Mouse (Mus musculus) embryo, embryonic 10 days (tissue): ENCODE results near the gene Inpp5d.

Experiments
- DNase-seq: peaks from one replicate; pipeline ENCODE4 v3.0.0-alpha.2; 2015; ENCODE audit warnings: low spot score

Inpp5d gene

DNA sequence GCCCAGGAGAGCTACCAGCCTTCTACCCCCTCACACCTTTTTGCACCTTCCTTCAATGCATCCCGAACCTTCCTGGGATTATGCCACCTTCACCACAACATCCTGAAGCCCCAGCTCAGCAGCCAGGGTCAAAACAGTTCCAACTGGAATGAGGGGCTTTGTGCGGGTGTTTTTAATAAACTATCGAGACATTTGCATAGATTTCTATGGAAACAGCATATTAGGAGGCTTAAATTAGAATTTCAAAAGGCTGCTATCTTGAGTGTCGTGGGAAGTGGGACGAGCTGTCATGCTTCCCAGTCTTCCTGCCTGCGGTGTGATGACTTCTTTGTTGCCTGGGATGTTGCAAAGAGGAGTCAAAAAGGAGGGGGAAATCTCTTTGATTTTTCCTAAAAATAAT lies 88.9 kb downstream of the Inpp5d start:
- no peak for DNase-seq

GRCm38 (mm10) chr1:87709661-87710270 lies 89.7 kb downstream of the Inpp5d start:
- no peak for DNase-seq

DNA sequence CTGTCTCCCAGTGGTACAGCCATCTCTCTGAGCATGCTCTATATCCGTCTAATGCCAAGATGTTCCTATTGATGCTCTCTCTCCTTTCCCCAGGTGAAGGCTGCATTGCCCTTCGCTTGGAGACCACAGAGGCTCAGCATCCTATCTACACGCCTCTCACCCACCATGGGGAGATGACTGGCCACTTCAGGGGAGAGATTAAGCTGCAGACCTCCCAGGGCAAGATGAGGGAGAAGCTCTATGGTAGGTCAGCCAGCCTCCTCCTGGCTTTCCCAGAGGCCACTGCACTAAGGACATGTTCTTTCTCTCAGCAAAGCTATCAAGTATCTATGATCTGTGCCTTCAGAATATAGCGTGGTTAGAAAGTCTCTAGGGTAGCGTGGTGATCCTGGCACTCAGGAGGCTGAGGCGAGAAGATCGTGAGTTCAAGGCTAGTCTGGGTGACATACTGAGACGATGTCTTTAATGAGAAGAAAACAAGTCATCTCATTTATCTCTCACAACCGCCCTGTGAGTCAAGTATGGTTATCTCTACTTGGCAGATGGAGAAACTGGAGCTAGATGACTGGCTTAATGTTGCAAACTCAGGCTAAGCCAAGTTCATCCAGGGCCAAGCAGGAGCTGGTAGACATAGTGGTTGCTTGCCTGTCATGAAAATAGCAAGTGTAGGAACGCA lies 92.0 kb downstream of the Inpp5d start:
- DNase-seq, result no peak

GRCm38 (mm10) chr1:87712614-87712971 lies 92.5 kb downstream of the Inpp5d start:
- DNase-seq, result no peak

- peak; percentile 73 for DNase-seq
Observed at GRCm38 (mm10) chr1:87721382-87721781, 101.3 kb downstream of the Inpp5d start.

DNA sequence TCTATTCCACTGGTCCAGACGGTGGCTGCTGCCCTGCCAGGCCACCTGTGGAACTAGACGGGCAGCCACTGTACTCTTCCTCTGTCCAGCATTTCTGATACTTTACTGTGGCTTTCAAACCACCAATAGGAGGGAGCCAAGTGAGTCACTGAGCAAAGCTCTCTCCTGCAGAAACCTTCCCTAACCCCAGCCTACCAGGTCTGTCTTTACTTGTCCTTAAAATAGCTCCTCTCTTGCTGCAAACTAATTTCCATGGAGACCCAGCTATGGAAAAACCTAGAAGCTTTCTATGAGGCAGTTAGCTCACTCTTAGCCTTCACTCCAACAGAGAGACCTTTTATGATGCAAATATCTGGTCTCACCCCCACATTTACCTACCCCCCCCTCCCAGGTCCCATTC lies 102.0 kb downstream of the Inpp5d start:
- no peak for DNase-seq

GRCm38 (mm10) chr1:87723351-87723750 lies 103.2 kb downstream of the Inpp5d start:
- no peak for DNase-seq

DNA sequence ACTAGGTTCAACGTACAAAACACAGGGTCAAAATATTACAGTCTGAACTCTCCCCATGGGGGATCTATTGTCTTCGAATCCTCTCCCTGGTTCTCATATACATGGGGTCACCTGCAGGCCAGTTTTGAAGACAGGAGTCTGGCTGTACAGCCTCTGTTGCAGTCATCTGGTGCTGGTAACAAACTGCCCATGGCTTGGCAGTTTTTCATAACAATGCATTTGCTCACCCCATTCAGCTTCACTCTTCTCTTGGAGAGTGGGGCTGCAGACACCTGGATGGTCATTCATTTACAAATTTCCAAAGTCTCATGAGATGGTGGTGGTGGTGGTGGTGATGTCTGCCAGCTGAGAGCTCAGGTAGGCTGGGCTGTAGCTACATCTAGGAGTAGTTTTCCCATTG lies 109.0 kb downstream of the Inpp5d start:
- no peak for DNase-seq

DNA sequence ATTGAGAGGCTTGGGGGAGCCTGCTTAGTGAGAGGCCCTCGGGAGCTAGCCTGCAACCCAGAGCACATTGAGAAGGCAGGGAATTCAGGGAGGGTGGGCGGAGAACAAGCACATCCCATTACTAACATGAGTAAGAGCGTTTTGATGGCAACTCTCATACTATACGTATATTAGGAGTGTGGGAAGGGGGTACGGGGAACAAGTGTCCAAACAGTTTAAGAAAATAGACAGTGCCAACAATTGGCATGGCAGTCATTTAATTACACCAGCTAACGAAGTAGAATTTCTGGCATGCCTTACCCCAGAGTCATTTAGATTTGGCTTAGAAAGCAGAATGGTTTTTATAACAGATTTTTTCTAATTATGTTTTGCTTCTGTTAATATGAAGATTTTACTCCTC lies 109.7 kb downstream of the Inpp5d start:
- DNase-seq, result no peak

DNA sequence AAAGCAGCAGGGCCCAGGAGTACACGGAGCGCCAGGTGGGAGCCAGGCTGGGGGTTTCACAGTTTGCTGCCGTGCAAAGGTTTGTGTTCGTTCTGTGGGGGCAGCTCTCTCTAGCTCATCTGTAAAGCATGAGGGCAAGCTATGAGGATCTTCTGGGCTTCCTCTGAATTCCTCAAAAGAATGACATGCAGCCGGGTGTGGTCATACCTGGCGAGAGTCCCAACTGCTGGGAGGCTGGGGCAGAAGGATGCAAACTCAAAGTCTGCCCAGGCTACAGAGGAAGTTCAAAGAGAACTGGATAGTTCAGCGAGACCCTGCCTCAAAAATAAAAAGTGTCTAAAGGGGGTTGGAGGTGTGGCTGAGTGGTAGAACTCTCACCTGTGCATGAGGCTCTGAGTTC lies 110.2 kb downstream of the Inpp5d start:
- no peak for DNase-seq

GRCm38 (mm10) chr1:87733212-87733611 lies 113.1 kb downstream of the Inpp5d start:
- DNase-seq, result no peak

DNA sequence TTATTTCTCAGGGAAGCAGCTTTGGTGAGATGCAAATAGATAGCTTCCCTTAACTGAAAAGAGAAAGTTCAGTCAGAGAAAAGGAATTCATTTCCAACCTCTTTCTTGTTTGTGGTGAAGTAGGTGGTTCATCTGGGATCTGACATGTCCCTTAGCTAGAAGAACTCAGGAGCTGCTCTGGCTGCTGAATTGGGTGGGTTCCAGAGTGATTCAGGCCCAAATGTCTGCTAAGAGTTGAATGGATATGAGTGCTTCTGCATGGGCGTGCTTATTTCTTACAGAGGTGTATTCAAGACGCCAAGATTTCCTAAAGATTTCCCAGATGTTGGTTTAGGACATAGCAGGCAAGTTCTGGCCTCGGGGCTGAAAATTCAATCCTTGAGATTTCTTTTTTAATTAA lies 114.0 kb downstream of the Inpp5d start:
- DNase-seq, result no peak

DNA sequence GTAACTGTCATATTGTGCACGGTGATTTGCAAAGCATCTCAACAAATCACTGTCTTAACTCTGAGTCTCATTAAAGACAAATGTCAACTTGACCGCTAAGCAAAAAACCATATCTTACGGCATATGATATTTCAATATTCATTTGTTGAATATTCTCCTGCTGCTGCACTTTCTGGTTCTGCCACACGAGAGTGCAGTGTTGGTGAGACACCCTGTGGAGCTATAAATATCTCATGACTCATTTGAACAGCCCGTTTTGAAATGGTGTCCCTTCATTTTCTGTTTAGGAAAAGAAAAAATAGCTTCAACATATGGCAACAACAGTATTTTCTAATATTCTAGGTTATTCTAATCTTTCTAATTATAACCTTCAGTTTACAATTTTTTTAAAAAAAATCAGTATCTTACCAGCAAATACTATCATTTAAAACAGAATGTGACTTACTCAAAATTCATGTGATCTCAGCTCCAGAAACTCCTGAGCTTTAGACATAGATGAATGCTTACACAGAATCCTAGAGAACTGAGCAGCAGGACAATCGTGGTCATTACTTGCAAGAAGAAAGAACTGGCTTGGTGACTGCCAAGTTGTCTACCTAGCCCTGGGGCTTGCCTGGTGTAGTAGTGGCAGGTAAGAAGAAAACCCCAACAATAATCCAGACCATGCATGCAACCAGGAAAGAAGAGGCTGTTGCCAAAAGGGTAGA lies 120.6 kb downstream of the Inpp5d start:
- no peak for DNase-seq

DNA sequence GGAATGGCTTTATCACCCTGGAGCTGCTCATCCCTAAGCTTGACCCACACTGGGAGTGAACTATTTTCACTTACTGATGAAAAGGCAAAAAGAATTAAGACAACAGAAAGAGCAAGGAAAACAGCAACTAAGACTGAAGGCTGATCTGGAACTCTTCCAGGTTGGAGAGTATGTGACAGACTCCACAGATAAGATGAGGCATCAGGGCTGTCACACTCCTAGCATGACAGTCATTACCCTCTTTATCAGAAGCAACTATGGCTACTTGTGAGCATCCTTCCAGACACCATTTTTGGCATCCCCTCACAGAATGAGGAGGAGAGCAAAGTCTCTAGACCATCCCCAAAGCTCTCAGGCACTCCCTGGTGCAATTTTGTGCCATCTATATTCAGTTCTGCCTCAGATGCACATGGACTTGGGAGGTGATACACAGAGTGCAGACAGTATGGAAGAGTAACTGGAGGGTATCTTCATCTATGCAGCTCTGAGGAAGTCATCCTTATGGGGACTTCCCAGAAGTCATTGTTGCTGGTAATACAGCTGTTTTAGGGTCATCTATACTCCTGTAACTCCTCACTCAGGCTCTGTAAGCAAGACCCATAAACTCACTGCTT lies 129.4 kb downstream of the Inpp5d start:
- DNase-seq, result no peak

GRCm38 (mm10) chr1:87755641-87756470 lies 135.7 kb downstream of the Inpp5d start, which contains the start of gene Atg16l1:
Gene Atg16l1 (plus strand): TSS chr1:87755870.
- peak; percentile 97 for DNase-seq

DNA sequence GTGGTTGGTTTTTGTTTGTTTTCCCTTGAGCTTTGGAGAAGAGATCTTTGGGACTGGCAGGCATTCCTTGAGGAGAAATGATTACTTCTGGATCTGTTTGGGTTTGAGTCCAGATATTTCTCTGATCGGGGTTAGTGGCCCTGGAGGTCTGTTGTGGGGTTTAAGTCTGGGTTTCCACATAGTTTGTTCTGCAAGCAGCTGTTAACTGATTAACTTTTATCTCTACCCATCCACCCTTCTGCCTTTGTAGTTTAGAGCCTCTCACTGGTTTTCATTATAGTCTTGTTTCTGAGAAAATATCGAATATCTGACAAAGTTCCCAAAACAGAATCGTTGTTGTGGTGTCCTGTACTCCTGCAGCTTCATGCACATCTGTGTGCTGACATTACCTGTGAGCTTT lies 143.7 kb downstream of the Inpp5d start:
- no peak for DNase-seq

- DNase-seq, result no peak
Observed at GRCm38 (mm10) chr1:87765741-87766140, 145.6 kb downstream of the Inpp5d start.

DNA sequence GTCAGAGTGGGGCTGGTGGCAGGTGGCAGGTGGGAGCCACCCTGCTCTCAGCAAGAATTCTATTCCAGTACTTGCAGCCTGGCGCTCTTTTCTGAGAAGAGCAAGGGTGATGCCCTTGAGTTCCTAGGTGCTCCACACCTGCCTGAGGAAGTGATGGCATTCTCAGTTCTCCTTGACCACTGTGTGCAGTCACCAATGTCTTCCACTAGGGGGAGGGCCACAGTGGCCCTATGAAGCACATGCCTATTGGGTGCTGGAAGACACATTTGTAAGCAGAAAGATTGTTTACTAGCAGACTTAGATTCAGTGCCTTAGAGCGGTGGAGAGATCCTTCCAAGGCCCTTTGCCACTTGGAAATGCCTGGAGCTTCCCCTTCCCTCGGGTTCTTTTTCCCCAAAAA lies 146.1 kb downstream of the Inpp5d start:
- DNase-seq, result peak; percentile 17

DNA sequence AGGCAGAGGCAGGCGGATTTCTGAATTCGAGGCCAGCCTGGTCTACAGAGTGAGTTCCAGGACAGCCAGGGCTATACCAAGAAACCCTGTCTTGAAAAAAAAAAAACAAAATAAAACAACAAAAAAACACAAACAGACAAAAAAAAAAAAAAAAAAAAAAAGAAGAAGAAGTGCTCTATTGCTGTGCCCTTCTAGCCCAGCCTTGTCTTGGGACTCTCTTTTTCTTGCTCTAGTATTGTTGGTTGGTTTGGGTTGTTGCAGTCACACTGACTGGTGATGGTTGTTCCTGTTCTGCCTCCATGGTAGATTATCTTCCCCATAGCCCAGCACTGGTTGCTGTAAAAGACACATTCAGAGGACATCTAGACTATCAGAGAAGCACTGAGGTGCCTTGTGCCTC lies 149.2 kb downstream of the Inpp5d start:
- no peak for DNase-seq
